ENCODE assay signal across 8 mouse cellular contexts in genomic region chr16:4684457-4684791, GRCm38 (mm10). TPM values are rescaled to one million over a fixed set of nuclear protein-coding genes. Genes with fewer than 3 reads are reported as not detected.
DNase-seq lines count a peak whose midpoint lies in the region; ATAC-seq lines count a peak whose summit lies in the region.

No protein-coding gene starts in this region.

- H3K9me3 ChIP-seq in kidney, embryonic 16.5 days (ENCODE audit: low read length) = no peaks in the 10 kb centered on the region
- no peaks in the 10 kb centered on the region for H3K9me3 ChIP-seq in hindbrain, embryonic 14.5 days (ENCODE audit: control insufficient read depth, low read length)
- H3K9me3 ChIP-seq in midbrain, embryonic 14.5 days (ENCODE audit: control insufficient read depth, low read length) = no peaks in the 10 kb centered on the region

- DNase-seq in kidney, postnatal 10 days = no peak
- DNase-seq in c-Kit-positive CD71-positive TER-119-negative erythroid progenitor cells, embryonic 14.5 days (ENCODE audit: low read depth) = peak; percentile 44
- DNase-seq in hindbrain, embryonic 14.5 days (ENCODE audit: low spot score) = no peak
- DNase-seq in midbrain, embryonic 14.5 days = no peak
- DNase-seq in layer of hippocampus, adult 9-11 months = no peak
- DNase-seq in spleen, postnatal 4 days (ENCODE audit: low spot score in 2 of 2) = no peak
- no peak for DNase-seq in cerebellum, postnatal 10 days

- H3K4me1 ChIP-seq in kidney, embryonic 16.5 days (ENCODE audit: insufficient read depth, low read length) = peaks cover 12% of the 10 kb centered on the region
- H3K4me1 ChIP-seq in hindbrain, embryonic 14.5 days (replicated peaks; ENCODE audit: control insufficient read depth, insufficient read depth, low read length) = peaks cover 12% of the 10 kb centered on the region; the same call in 1 of the 2 replicates
- peaks cover 9% of the 10 kb centered on the region; the same call in 1 of the 2 replicates for H3K4me1 ChIP-seq in midbrain, embryonic 14.5 days (ENCODE audit: control insufficient read depth, insufficient read depth, low read length)

- no peak overlapping the region for H3K27ac ChIP-seq in kidney, embryonic 16.5 days (ENCODE audit: low read length)
- peak overlapping the region; percentile 70 for H3K27ac ChIP-seq in hindbrain, embryonic 14.5 days
- peak overlapping the region; percentile 50; the same call in 1 of the 2 replicates for H3K27ac ChIP-seq in midbrain, embryonic 14.5 days (replicated peaks; ENCODE audit: low read depth, low read length)

- no peaks in the 10 kb centered on the region for H3K27me3 ChIP-seq in kidney, embryonic 16.5 days (ENCODE audit: insufficient read depth, low read length)
- no peaks in the 10 kb centered on the region for H3K27me3 ChIP-seq in hindbrain, embryonic 14.5 days (ENCODE audit: control insufficient read depth, insufficient read depth, low read length)
- H3K27me3 ChIP-seq in midbrain, embryonic 14.5 days (ENCODE audit: control insufficient read depth, insufficient read depth, low read length) = no peaks in the 10 kb centered on the region

- H3K4me3 ChIP-seq in kidney, embryonic 16.5 days (ENCODE audit: low read length) = peak overlapping the region; percentile 93
- peak overlapping the region; percentile 72 for H3K4me3 ChIP-seq in hindbrain, embryonic 14.5 days (replicated peaks; ENCODE audit: low read length)
- peak overlapping the region; percentile 89 for H3K4me3 ChIP-seq in midbrain, embryonic 14.5 days (replicated peaks; ENCODE audit: low read depth, low read length)

- H3K4me2 ChIP-seq in kidney, embryonic 16.5 days (replicated peaks; ENCODE audit: low read depth, low read length) = peak overlapping the region; percentile 95
- H3K4me2 ChIP-seq in hindbrain, embryonic 14.5 days (replicated peaks) = peak overlapping the region; percentile 89
- peak overlapping the region; percentile 94 for H3K4me2 ChIP-seq in midbrain, embryonic 14.5 days (ENCODE audit: low read length)

- ATAC-seq in kidney, embryonic 16.5 days (ENCODE audit: low FRiP score, low TSS enrichment) = no peak
- no peak for ATAC-seq in hindbrain, embryonic 14.5 days (ENCODE audit: low FRiP score)
- no peak for ATAC-seq in midbrain, embryonic 14.5 days (ENCODE audit: low FRiP score, low TSS enrichment)

- H3K36me3 ChIP-seq in kidney, embryonic 16.5 days (ENCODE audit: insufficient read depth, low read length) = peaks cover 20% of the 10 kb centered on the region
- H3K36me3 ChIP-seq in hindbrain, embryonic 14.5 days (replicated peaks; ENCODE audit: control insufficient read depth, insufficient read depth) = peaks cover 23% of the 10 kb centered on the region
- peaks cover 19% of the 10 kb centered on the region for H3K36me3 ChIP-seq in midbrain, embryonic 14.5 days (ENCODE audit: control insufficient read depth, insufficient read depth, low read length)

- H3K9ac ChIP-seq in kidney, embryonic 16.5 days (replicated peaks; ENCODE audit: low read length) = peak overlapping the region; percentile 93
- H3K9ac ChIP-seq in hindbrain, embryonic 14.5 days = peak overlapping the region; percentile 90
- H3K9ac ChIP-seq in midbrain, embryonic 14.5 days (replicated peaks; ENCODE audit: low read length) = peak overlapping the region; percentile 80

- under 1% methylated on average over 9 of the region's 9 CpGs for WGBS in kidney, embryonic 16.5 days
- WGBS in hindbrain, embryonic 14.5 days = 2% methylated on average over 9 of the region's 9 CpGs
- 2% methylated on average over 9 of the region's 9 CpGs for WGBS in midbrain, embryonic 14.5 days

RNA-seq across cellular contexts. Expression of gene Coro7, which starts 4.8 kb away (rescaled TPM):
- 21.4 and 24.0 TPM in 2 replicates for polyA plus RNA-seq in kidney, embryonic 16.5 days (2015; fragmentation: Nextera tagmentation; extraction: Ambion mirVana)
- 24.1 and 27.2 TPM in 2 replicates for polyA plus RNA-seq in hindbrain, embryonic 14.5 days (2014; fragmentation: Nextera tagmentation; extraction: Ambion mirVana)
- 23.3 and 25.7 TPM in 2 replicates for polyA plus RNA-seq in midbrain, embryonic 14.5 days (2014; fragmentation: Nextera tagmentation; extraction: Ambion mirVana)

RNA-seq across cellular contexts. Expression of gene Nmral1, which starts 34.7 kb away (rescaled TPM):
- 96.7 and 100 TPM in 2 replicates for polyA plus RNA-seq in kidney, embryonic 16.5 days (2015; fragmentation: Nextera tagmentation; extraction: Ambion mirVana)
- polyA plus RNA-seq in hindbrain, embryonic 14.5 days (2014; fragmentation: Nextera tagmentation; extraction: Ambion mirVana) = 56.4 and 58.0 TPM in 2 replicates
- 80.9 and 91.4 TPM in 2 replicates for polyA plus RNA-seq in midbrain, embryonic 14.5 days (2014; fragmentation: Nextera tagmentation; extraction: Ambion mirVana)

RNA-seq across cellular contexts. Expression of gene Hmox2, which starts 41.7 kb away (rescaled TPM):
- polyA plus RNA-seq in kidney, embryonic 16.5 days (2015; fragmentation: Nextera tagmentation; extraction: Ambion mirVana) = 117 and 120 TPM in 2 replicates
- 102 and 115 TPM in 2 replicates for polyA plus RNA-seq in hindbrain, embryonic 14.5 days (2014; fragmentation: Nextera tagmentation; extraction: Ambion mirVana)
- polyA plus RNA-seq in midbrain, embryonic 14.5 days (2014; fragmentation: Nextera tagmentation; extraction: Ambion mirVana) = 91.6 and 96.4 TPM in 2 replicates

RNA-seq across cellular contexts. Expression of gene Dnaja3, which starts 44.6 kb away (rescaled TPM):
- 89.6 and 95.3 TPM in 2 replicates for polyA plus RNA-seq in kidney, embryonic 16.5 days (2015; fragmentation: Nextera tagmentation; extraction: Ambion mirVana)
- polyA plus RNA-seq in hindbrain, embryonic 14.5 days (2014; fragmentation: Nextera tagmentation; extraction: Ambion mirVana) = 54.6 and 64.8 TPM in 2 replicates
- polyA plus RNA-seq in midbrain, embryonic 14.5 days (2014; fragmentation: Nextera tagmentation; extraction: Ambion mirVana) = 44.8 and 55.0 TPM in 2 replicates

RNA-seq across cellular contexts. Expression of gene Vasn, which starts 44.7 kb away (rescaled TPM):
- 26.8 TPM in 2 replicates for polyA plus RNA-seq in kidney, embryonic 16.5 days (2015; fragmentation: Nextera tagmentation; extraction: Ambion mirVana)
- polyA plus RNA-seq in hindbrain, embryonic 14.5 days (2014; fragmentation: Nextera tagmentation; extraction: Ambion mirVana) = 6.4 and 6.6 TPM in 2 replicates
- polyA plus RNA-seq in midbrain, embryonic 14.5 days (2014; fragmentation: Nextera tagmentation; extraction: Ambion mirVana) = 3.4 and 3.9 TPM in 2 replicates
